Comparison of ENCODE assay signal across 9 mouse cellular contexts in the genomic region with DNA sequence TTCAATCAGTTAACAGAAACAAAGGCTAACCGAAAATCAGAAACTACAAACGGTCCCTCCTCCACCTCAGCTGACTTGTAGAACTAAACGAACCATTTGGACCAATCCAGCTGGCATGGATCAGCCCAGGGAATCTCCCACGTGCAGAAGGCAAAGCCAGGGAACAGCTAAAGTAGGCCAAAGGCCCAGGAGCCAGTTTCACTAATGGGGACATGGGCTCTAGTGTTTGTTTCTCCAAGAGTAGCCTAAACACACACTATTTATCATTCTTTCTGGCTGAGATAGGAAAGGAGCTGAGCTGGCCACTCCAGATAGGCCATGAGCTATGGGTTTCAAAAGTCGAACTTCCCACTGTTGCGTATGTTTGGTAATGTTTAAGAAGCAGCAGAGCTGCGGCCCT. TPM values are rescaled to one million over a fixed set of nuclear protein-coding genes. Genes with fewer than 3 reads are reported as not detected.
DNase-seq lines count a peak whose midpoint lies in the region; ATAC-seq lines count a peak whose summit lies in the region.
"Had no signal": no experiment of that assay in that cellular context is flagged by ENCODE, and none has a peak within 500 bp of the region (broad histone marks: within the 10 kb centered on the region; RNA-seq: fewer than 3 reads in every experiment).

No protein-coding gene starts in this region.

- H3K9me3 ChIP-seq in lung, embryonic 16.5 days (ENCODE audit: control insufficient read depth, low read length): no peaks in the 10 kb centered on the region

- no peaks in the 10 kb centered on the region for H3K27me3 ChIP-seq in lung, embryonic 16.5 days (ENCODE audit: control insufficient read depth, insufficient read depth, low read depth, low read length)

- DNase-seq in frontal cortex, postnatal 10 days (ENCODE audit: low spot score in 2 of 2): no peak
- DNase-seq in ovary, adult 18-20 months (ENCODE audit: low spot score): peak; percentile 67
- no peak for DNase-seq in ovary, postnatal 10 days (ENCODE audit: low spot score)
- peak; percentile 49 for DNase-seq in testis, postnatal 14 days (ENCODE audit: low spot score)
- no peak for DNase-seq in left cerebral cortex, postnatal 36 days (ENCODE audit: low spot score in 2 of 2)
- DNase-seq in left cerebral cortex, adult 9 months (ENCODE audit: low spot score in 2 of 2): no peak

- H3K9ac ChIP-seq in lung, embryonic 16.5 days (ENCODE audit: low read length): no peak overlapping the region

- no peaks in the 10 kb centered on the region for H3K36me3 ChIP-seq in lung, embryonic 16.5 days (ENCODE audit: control insufficient read depth, insufficient read depth, low read length)

- ATAC-seq in frontal cortex, adult (ENCODE audit: low TSS enrichment): 0 out of 2 replicates have a peak, but pooled peaks have one; percentile 15
- ATAC-seq in lung, embryonic 16.5 days (ENCODE audit: low read depth): peak; percentile 88

- H3K27ac ChIP-seq in lung, embryonic 16.5 days (ENCODE audit: low read length): peak overlapping the region; percentile 86

- 33% methylated on average over 7 of the region's 7 CpGs for WGBS in lung, embryonic 16.5 days

- H3K4me2 ChIP-seq in lung, embryonic 16.5 days (ENCODE audit: low read depth, low read length): no peak overlapping the region

- peaks cover 30% of the 10 kb centered on the region for H3K4me1 ChIP-seq in lung, embryonic 16.5 days (replicated peaks; ENCODE audit: control insufficient read depth, insufficient read depth, low read length)

- no peak overlapping the region for H3K4me3 ChIP-seq in lung, embryonic 16.5 days (ENCODE audit: low read length)
- H3K4me3 ChIP-seq: erythroblast, embryonic 14.5 days had no signal

- intact Hi-C loops in left cerebral cortex, postnatal 36 days (cut with DNase I): no loop called here

RNA-seq across cellular contexts. Expression of gene Chst15, which starts 58.2 kb away (rescaled TPM):
- 22.3 and 24.8 TPM in 2 replicates for polyA plus RNA-seq in lung, embryonic 16.5 days (2015; fragmentation: Nextera tagmentation; extraction: Ambion mirVana)
- total RNA-seq in left cerebral cortex, postnatal 36 days (2021): 10 to 100 TPM; 38.1 to 49.1 TPM

Comparison
In these comparisons a context has a peak if more than half of its experiments do, and no peak if none do; other contexts are left out.
1. DNase-seq: peak in ovary, adult 18-20 months (single experiment) and testis, postnatal 14 days (single experiment); none in frontal cortex, postnatal 10 days (0 of 2), ovary, postnatal 10 days (single experiment), left cerebral cortex, postnatal 36 days (0 of 2) and left cerebral cortex, adult 9 months (0 of 2).